Mouse (Mus musculus) E14TG2a.4 (cell line): ENCODE data around the gene Timm13.
A peak's percentile ranks its signal among the peaks of the same experiment; 100 is the strongest.

ENCODE experiments used
- H3K27me3 ChIP-seq: 2 replicates; pipeline ENCODE4 v1.6.1; 2014; ENCODE audit warnings: low read length, control low read depth; ENCODE audit not compliant: insufficient read depth
- H3K36me3 ChIP-seq: 2 replicates; pipeline ENCODE4 v1.6.1; 2014; ENCODE audit warnings: low read length, control low read depth; ENCODE audit not compliant: insufficient read depth
- H3K4me1 ChIP-seq: replicated peaks from 2 replicates; pipeline ENCODE4 v1.6.1; 2014; ENCODE audit warnings: low read depth, low read length, control low read depth
- H3K4me3 ChIP-seq: replicated peaks from 2 replicates; pipeline ENCODE4 v1.5.1; 2014; ENCODE audit warnings: mild to moderate bottlenecking, low read length
- H3K9me3 ChIP-seq: 2 replicates; pipeline ENCODE4 v1.6.1; 2014; ENCODE audit warnings: low read length, control low read depth
- CTCF ChIP-seq: conservative IDR thresholded peaks from 2 replicates; pipeline ENCODE4 v1.5.1; 2014; ENCODE audit warnings: low read length
- NANOG ChIP-seq: IDR thresholded peaks from 2 replicates; pipeline ENCODE4 v1.6.1; 2014; ENCODE audit warnings: borderline replicate concordance, low read length, mixed read lengths
- POU5F1 ChIP-seq: IDR thresholded peaks from 2 replicates; pipeline ENCODE4 v1.6.1; 2014; ENCODE audit warnings: low read length, borderline replicate concordance

The Timm13 gene

GRCm38 (mm10) chr10:80930361-80931152, 29.8 kb upstream of the Timm13 start:
- peaks cover 8% of the 10 kb centered on the region for H3K36me3 ChIP-seq
- peaks cover 43% of the 10 kb centered on the region for H3K27me3 ChIP-seq
- TF ChIP-seq POU5F1, result no peak
- TF ChIP-seq NANOG, result no peak
- TF ChIP-seq CTCF, result no peak
- H3K4me1 ChIP-seq, result peaks cover 94% of the 10 kb centered on the region
- H3K4me3 ChIP-seq, result peak overlapping the region; percentile 90
- no peaks in the 10 kb centered on the region for H3K9me3 ChIP-seq

GRCm38 (mm10) chr10:80929299-80930226, 28.8 kb upstream of the Timm13 start, which contains the start of gene Gadd45b:
Gene Gadd45b (plus strand): TSS chr10:80930073.
- H3K27me3 ChIP-seq, result peaks cover 42% of the 10 kb centered on the region
- H3K9me3 ChIP-seq, result no peaks in the 10 kb centered on the region
- TF ChIP-seq POU5F1, result no peak
- no peak for TF ChIP-seq CTCF
- TF ChIP-seq NANOG, result no peak
- H3K4me3 ChIP-seq, result peak within 1 kb of the TSS; percentile 90
- peaks cover 93% of the 10 kb centered on the region for H3K4me1 ChIP-seq
- peaks cover 8% of the 10 kb centered on the region for H3K36me3 ChIP-seq

GRCm38 (mm10) chr10:80928586-80929298, 28.0 kb upstream of the Timm13 start:
- Histone ChIP-seq H3K4me1 (peaks cover 85% of the 10 kb centered on the region), H3K4me3 (peak overlapping the region; percentile 90), H3K36me3 (peaks cover 8% of the 10 kb centered on the region), H3K27me3 (peaks cover 37% of the 10 kb centered on the region), H3K9me3 (no peaks in the 10 kb centered on the region)
- no peak for TF ChIP-seq POU5F1
- TF ChIP-seq CTCF, result peak; percentile 58

- no peaks in the 10 kb centered on the region for H3K9me3 ChIP-seq
- H3K36me3 ChIP-seq, result no peaks in the 10 kb centered on the region
- H3K4me3 ChIP-seq, result peak overlapping the region; percentile 20; the same call in 1 of the 2 replicates
- no peak for TF ChIP-seq CTCF
- TF ChIP-seq POU5F1, result no peak
- TF ChIP-seq NANOG, result no peak
- peaks cover 80% of the 10 kb centered on the region for H3K4me1 ChIP-seq
- H3K27me3 ChIP-seq, result peaks cover 11% of the 10 kb centered on the region
Observed at GRCm38 (mm10) chr10:80925472-80925871, 24.7 kb upstream of the Timm13 start.

GRCm38 (mm10) chr10:80921923-80922322, 21.2 kb upstream of the Timm13 start:
- Histone ChIP-seq H3K4me1 (peaks cover 59% of the 10 kb centered on the region), H3K27me3 (no peaks in the 10 kb centered on the region), H3K9me3 (no peaks in the 10 kb centered on the region), H3K36me3 (no peaks in the 10 kb centered on the region), H3K4me3 (peak overlapping the region; percentile 71)
- TF ChIP-seq POU5F1, result no peak
- no peak for TF ChIP-seq CTCF
- no peak for TF ChIP-seq NANOG

- Histone ChIP-seq H3K27me3 (no peaks in the 10 kb centered on the region), H3K9me3 (no peaks in the 10 kb centered on the region), H3K36me3 (peaks cover 38% of the 10 kb centered on the region), H3K4me1 (peaks cover 64% of the 10 kb centered on the region), H3K4me3 (peak within 1 kb of the TSS; percentile 100)
- TF ChIP-seq POU5F1, result no peak
- TF ChIP-seq NANOG, result no peak
- no peak for TF ChIP-seq CTCF
Observed at GRCm38 (mm10) chr10:80917779-80918434, 17.1 kb upstream of the Timm13 start, which contains the start of gene Lmnb2. Gene Lmnb2 (minus strand): TSS chr10:80918245.

- Histone ChIP-seq H3K36me3 (peaks cover 43% of the 10 kb centered on the region), H3K9me3 (no peaks in the 10 kb centered on the region), H3K4me1 (peaks cover 62% of the 10 kb centered on the region), H3K27me3 (no peaks in the 10 kb centered on the region), H3K4me3 (peak overlapping the region; percentile 100)
- TF ChIP-seq CTCF (no peak), NANOG (no peak)
Observed at GRCm38 (mm10) chr10:80917336-80917778, 16.6 kb upstream of the Timm13 start.

GRCm38 (mm10) chr10:80915736-80916135, 15.0 kb upstream of the Timm13 start:
- no peaks in the 10 kb centered on the region for H3K9me3 ChIP-seq
- no peak for TF ChIP-seq CTCF
- TF ChIP-seq NANOG, result no peak
- no peak for TF ChIP-seq POU5F1
- no peak overlapping the region for H3K4me3 ChIP-seq
- H3K4me1 ChIP-seq, result peaks cover 51% of the 10 kb centered on the region
- H3K36me3 ChIP-seq, result peaks cover 60% of the 10 kb centered on the region
- H3K27me3 ChIP-seq, result no peaks in the 10 kb centered on the region
